Mouse (Mus musculus) hindbrain, embryonic 10.5 days (tissue): ENCODE measurements around the gene Rtn4r. TPM values are rescaled to one million over a fixed set of nuclear protein-coding genes. Genes with fewer than 3 reads are reported as not detected.

Experiments used
- DNase-seq: peaks from one replicate; pipeline ENCODE4 v3.0.0-alpha.2; 2017; ENCODE audit warnings: low spot score
- H3K27ac ChIP-seq: fragments of 300-500 bp; sonication (generic); 2 replicates; pipeline ENCODE4 v1.5.1; 2016; ENCODE audit warnings: mild to moderate bottlenecking, moderate library complexity
- H3K27me3 ChIP-seq: fragments of 300-500 bp; sonication (generic); 2 replicates; pipeline ENCODE4 v1.6.1; 2016; ENCODE audit warnings: mild to moderate bottlenecking; ENCODE audit not compliant: poor library complexity, insufficient read depth, severe bottlenecking
- H3K36me3 ChIP-seq: fragments of 300-500 bp; sonication (generic); 2 replicates; pipeline ENCODE4 v1.6.1; 2016; ENCODE audit warnings: mild to moderate bottlenecking, moderate library complexity
- H3K4me1 ChIP-seq: fragments of 300-500 bp; sonication (generic); replicated peaks from 2 replicates; pipeline ENCODE4 v1.6.1; 2016; ENCODE audit warnings: mild to moderate bottlenecking
- H3K4me3 ChIP-seq: fragments of 300-500 bp; sonication (generic); 2 replicates; pipeline ENCODE4 v1.5.1; 2016; ENCODE audit warnings: mild to moderate bottlenecking, moderate library complexity
- H3K9me3 ChIP-seq: fragments of 300-500 bp; sonication (generic); 2 replicates; pipeline ENCODE4 v1.6.1; 2016; ENCODE audit warnings: mild to moderate bottlenecking, moderate library complexity
- WGBS: fragments of 180-500 bp; shearing (Covaris S2); methylation state at CpG from one replicate; pipeline ENCODE4 v1.1.7; 2016; 5-methylcytosine and 5-hydroxymethylcytosine counted together
- polyA plus RNA-seq: library from polyadenylated mRNA; unstranded; fragments of >200 nt; fragmentation: Nextera tagmentation; extraction: Ambion mirVana; gene quantifications from 2 replicates; pipeline ENCODE4 v1.2.1, GENCODE M21; 2016

Gene Rtn4r
- polyA plus RNA-seq, 1 experiment from 2014 or later = 2.8 TPM

DNA sequence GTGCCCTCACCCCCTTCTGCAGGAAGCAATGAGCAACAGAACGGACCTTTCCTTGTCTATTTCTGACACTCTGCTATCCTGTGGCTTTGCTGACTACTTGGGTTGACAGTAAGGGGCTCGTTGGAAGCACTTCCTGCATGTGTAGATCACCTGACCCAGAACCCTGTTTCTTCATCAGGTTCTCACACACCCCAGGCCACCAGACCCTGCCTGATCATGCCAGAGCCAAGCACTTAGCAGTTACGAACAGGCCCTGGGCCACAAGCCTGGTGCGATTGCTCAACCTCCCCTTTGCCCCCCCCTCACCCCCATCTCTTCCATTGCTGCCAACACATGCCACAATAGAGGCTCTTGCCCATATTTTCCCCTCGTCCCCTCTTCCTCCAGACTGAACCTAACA lies 41.7 kb downstream of the Rtn4r start:
- H3K9me3 ChIP-seq = no peaks in the 10 kb centered on the region
- no peaks in the 10 kb centered on the region for H3K27me3 ChIP-seq
- DNase-seq = no peak
- no peaks in the 10 kb centered on the region for H3K36me3 ChIP-seq
- H3K4me3 ChIP-seq = no peak overlapping the region
- H3K27ac ChIP-seq = no peak overlapping the region
- peaks cover 33% of the 10 kb centered on the region for H3K4me1 ChIP-seq
- 82% methylated on average over 5 of the region's 5 CpGs for WGBS

DNA sequence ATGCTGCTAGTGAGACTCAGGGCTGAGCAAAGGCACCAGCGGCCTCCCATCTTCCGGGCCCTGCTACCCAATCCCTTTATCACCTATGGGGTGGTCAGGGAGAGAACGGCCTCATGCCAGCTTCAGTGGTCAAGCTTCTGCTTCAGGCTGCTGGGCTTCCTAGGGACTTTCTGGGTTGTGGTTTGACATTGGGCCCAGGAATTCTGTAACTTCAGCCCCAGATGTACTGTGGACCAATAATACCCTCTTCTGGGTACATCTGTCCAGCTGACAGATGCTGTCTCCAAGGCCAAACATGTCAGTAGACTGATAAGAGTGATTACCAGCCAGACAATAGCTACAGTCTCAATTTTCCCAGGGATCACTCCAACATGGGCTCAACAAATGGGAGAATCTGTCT lies 42.3 kb downstream of the Rtn4r start:
- 89% methylated on average over 3 of the region's 3 CpGs for WGBS
- Histone ChIP-seq H3K4me3 (no peak overlapping the region), H3K4me1 (peaks cover 28% of the 10 kb centered on the region), H3K27ac (no peak overlapping the region), H3K9me3 (no peaks in the 10 kb centered on the region), H3K36me3 (no peaks in the 10 kb centered on the region), H3K27me3 (no peaks in the 10 kb centered on the region)
- no peak for DNase-seq

DNA sequence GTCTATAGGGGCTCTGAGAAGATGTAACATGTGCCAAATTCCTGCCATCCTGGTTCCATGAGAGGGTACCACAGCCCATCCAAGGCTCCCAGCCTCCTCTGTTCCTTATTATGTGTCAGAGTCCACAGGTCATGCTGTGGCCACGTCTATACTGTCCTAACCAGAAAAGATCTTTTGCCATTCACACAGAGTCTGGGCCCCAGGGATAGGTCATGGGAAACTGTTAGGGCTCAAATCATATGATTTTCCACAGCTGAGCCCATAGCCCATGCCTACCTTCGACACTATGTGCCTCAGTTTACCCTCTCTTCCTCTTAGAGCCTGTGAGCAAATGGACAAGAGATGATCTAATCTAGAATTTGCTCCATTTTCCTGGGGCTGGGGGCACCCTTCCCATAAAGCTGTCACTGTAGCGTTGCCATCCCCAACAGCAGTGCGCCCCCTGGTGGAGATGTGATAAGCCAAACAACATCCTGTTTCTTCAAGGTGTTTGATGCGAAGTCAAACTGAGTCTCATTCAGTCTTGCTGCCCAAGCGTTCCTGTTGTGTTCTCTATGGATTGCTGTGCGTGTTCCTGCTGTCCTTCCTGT lies 44.9 kb downstream of the Rtn4r start:
- H3K27ac ChIP-seq = no peak overlapping the region
- H3K4me3 ChIP-seq = no peak overlapping the region
- peak; percentile 75 for DNase-seq
- H3K27me3 ChIP-seq = 0 out of 2 replicates have a peak, but pooled peaks cover 3% of the 10 kb centered on the region
- no peaks in the 10 kb centered on the region for H3K9me3 ChIP-seq
- no peaks in the 10 kb centered on the region for H3K36me3 ChIP-seq
- WGBS = 11% methylated on average over 7 of the region's 7 CpGs
- H3K4me1 ChIP-seq = peaks cover 22% of the 10 kb centered on the region

DNA sequence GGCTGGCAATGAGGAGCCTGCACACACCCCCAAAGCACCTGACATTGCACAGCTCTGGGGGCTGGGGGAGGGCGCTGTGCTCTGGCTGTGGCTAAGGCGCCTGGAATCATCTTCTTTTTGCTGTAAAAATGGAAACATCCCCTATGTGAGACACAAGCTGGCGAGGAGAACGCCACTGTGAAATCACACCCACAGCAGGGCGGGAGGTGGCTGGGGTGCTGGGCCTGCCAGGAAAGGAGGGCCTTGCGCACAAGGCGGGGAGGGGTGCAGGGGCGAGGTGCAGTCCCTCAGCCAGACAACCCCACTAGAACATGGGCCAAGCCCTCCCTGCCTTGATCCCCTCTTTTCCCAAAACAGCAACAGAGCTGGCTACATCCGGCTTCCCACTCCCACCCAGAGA lies 45.8 kb downstream of the Rtn4r start:
- peaks cover 18% of the 10 kb centered on the region for H3K4me1 ChIP-seq
- no peak for DNase-seq
- H3K36me3 ChIP-seq = no peaks in the 10 kb centered on the region
- H3K27ac ChIP-seq = no peak overlapping the region
- 79% methylated on average over 9 of the region's 9 CpGs for WGBS
- H3K27me3 ChIP-seq = 0 out of 2 replicates have a peak, but pooled peaks cover 3% of the 10 kb centered on the region
- H3K9me3 ChIP-seq = no peaks in the 10 kb centered on the region
- no peak overlapping the region for H3K4me3 ChIP-seq

DNA sequence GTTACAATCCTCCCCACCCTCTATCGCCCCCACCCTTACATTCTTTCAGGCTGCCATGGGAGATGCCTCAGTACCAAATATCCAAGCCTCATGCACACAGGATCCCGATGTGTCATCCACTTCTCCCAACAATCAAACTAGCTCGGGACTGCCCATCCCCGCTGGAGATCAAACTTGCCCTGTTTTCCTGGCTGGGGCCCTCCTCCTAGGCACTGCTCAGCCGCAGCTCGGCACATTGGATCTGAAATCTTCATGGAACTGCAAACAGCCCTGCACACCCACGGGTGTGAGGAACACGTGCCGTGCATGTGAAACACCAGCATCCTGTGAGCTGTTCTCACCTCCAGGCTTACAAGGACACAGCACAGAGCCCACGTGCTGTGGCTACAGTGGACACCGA lies 46.3 kb downstream of the Rtn4r start:
- H3K9me3 ChIP-seq = no peaks in the 10 kb centered on the region
- no peak overlapping the region for H3K4me3 ChIP-seq
- no peaks in the 10 kb centered on the region for H3K36me3 ChIP-seq
- 66% methylated on average over 11 of the region's 11 CpGs for WGBS
- 0 out of 2 replicates have a peak, but pooled peaks cover 3% of the 10 kb centered on the region for H3K27me3 ChIP-seq
- H3K27ac ChIP-seq = no peak overlapping the region
- no peak for DNase-seq
- H3K4me1 ChIP-seq = peaks cover 20% of the 10 kb centered on the region

DNA sequence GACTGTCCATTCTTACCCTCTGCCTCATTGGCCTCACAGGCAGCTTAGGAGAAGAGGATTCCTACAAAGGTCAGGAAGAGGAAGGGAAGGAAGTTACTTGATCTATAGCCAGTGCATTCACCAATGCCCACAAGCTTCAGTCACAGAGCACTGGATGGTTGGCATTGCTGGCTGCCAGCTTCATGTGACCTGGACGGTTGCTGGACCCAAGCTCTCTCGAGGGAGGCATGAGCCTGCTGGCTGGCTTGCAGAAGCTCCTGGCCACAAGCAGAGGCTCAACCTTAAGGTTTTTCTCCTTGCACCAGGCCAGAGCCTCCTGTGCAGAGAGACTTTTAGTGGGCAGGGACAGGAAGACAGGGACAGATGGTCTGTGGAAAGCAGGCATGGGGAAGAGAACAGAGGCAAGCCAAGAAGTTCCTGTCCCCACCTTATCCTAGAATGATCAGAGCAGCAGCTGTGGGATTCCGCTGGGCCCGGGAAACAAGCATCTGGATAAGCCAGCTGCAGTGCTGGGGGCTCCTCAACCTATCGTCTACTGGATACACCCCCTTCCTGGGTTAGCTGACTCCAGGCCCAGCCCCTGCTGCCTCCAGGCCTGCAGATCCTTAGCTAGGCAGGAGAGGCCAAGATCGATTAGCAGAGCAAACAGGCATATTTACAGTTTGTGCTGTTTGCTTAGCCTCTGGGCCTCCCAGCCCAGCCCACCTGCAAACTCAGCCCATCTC lies 48.5 kb downstream of the Rtn4r start:
- 0 out of 2 replicates have a peak, but pooled peaks cover 3% of the 10 kb centered on the region for H3K27me3 ChIP-seq
- DNase-seq = no peak
- WGBS = 59% methylated on average over 6 of the region's 6 CpGs

DNA sequence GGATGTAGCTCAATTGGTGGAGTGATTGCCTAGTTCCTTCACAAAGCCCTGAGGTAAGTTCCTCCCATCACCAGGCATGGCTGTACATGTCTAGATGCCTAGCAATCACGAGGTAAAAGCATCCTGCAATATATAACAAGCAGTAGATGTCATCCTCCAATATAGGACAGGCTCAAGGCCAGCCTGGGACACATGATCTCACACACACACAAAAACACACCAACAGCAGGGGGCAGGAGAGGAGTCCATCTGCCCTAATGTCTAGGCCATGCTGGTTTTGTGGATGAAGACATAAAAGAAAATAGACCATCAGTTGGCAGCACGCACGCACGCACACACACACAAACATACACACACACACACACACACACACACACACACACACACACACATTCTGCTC lies 49.3 kb downstream of the Rtn4r start:
- no peak for DNase-seq
- Histone ChIP-seq H3K9me3 (no peaks in the 10 kb centered on the region), H3K36me3 (no peaks in the 10 kb centered on the region), H3K4me3 (no peak overlapping the region), H3K27me3 (0 out of 2 replicates have a peak, but pooled peaks cover 3% of the 10 kb centered on the region), H3K4me1 (peaks cover 37% of the 10 kb centered on the region), H3K27ac (no peak overlapping the region)
- 91% methylated on average over 4 of the region's 4 CpGs for WGBS

More for the DNA sequence above, 48.5 kb downstream of the Rtn4r start:
- no peaks in the 10 kb centered on the region for H3K36me3 ChIP-seq
- no peaks in the 10 kb centered on the region for H3K9me3 ChIP-seq
- peaks cover 30% of the 10 kb centered on the region for H3K4me1 ChIP-seq
- no peak overlapping the region for H3K4me3 ChIP-seq
- H3K27ac ChIP-seq = no peak overlapping the region

DNA sequence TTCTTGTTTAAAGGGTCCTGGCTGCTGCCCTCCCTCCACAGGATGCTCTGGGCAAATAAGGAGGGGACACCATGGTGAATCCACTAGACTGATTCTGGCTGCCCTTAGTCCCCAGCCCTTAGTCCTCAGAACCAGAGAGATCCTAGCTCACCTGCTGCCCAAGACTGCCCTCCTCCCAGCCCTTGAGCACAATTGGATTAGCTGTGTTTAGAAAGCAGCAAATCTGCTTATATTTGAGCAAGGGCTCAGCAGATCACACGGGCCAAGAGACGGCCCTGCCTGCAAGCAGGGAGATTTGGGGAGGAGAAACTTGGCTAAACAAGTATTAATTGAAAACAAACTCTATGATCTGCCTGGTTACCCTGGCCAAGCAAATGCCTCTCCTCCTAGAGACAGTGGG lies 52.1 kb downstream of the Rtn4r start:
- WGBS = 60% methylated on average over 2 of the region's 2 CpGs
- DNase-seq = no peak
- Histone ChIP-seq H3K27ac (no peak overlapping the region), H3K36me3 (no peaks in the 10 kb centered on the region), H3K4me3 (no peak overlapping the region), H3K9me3 (no peaks in the 10 kb centered on the region), H3K4me1 (peaks cover 25% of the 10 kb centered on the region), H3K27me3 (0 out of 2 replicates have a peak, but pooled peaks cover 3% of the 10 kb centered on the region)

DNA sequence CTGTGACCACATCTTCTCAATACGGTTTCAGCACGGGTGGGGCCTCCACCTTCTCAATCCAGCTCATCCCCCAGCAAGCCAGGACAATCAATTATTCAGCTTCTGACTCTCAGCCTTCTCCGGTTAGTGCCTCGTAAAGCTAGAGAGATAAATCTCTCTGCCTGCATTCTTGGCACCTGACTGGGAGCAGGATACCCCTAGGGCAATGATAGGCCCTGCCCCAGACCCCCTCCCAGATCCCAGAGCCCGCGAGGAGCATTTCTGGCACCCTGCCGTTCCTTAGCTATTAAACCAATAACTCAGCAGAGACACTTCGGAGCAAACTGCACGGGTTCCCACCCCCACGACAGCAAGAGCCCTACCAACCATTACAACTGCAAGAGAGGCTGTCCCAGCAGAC lies 54.0 kb downstream of the Rtn4r start:
- Histone ChIP-seq H3K27ac (0 out of 2 replicates have a peak overlapping the region, but pooled peaks have one; percentile 14), H3K9me3 (no peaks in the 10 kb centered on the region), H3K27me3 (no peaks in the 10 kb centered on the region), H3K36me3 (no peaks in the 10 kb centered on the region), H3K4me3 (no peak overlapping the region), H3K4me1 (peaks cover 20% of the 10 kb centered on the region)
- 60% methylated on average over 10 of the region's 10 CpGs for WGBS
- no peak for DNase-seq

DNA sequence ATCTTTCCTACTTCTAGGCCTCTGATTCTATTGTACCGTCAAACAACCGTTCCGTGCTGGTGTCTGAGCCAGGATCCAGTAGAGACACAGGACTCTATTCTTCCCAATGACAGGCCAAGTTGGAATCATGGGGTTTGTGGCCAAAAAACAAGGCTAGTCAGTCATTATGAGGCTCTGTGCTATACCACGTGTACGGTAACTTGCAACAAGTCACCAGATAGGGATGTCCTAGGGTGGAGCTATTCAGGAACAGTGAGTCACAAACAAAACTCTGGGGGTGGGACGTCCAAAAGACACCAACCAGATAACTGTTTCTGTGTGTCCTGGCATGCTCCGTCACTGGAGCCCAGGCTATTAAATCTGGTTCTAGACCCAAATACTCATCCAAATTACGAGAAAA lies 55.3 kb downstream of the Rtn4r start:
- no peaks in the 10 kb centered on the region for H3K9me3 ChIP-seq
- H3K4me1 ChIP-seq = peaks cover 19% of the 10 kb centered on the region
- H3K36me3 ChIP-seq = no peaks in the 10 kb centered on the region
- H3K27me3 ChIP-seq = no peaks in the 10 kb centered on the region
- DNase-seq = no peak
- 83% methylated on average over 8 of the region's 8 CpGs for WGBS
- no peak overlapping the region for H3K4me3 ChIP-seq
- H3K27ac ChIP-seq = no peak overlapping the region

DNA sequence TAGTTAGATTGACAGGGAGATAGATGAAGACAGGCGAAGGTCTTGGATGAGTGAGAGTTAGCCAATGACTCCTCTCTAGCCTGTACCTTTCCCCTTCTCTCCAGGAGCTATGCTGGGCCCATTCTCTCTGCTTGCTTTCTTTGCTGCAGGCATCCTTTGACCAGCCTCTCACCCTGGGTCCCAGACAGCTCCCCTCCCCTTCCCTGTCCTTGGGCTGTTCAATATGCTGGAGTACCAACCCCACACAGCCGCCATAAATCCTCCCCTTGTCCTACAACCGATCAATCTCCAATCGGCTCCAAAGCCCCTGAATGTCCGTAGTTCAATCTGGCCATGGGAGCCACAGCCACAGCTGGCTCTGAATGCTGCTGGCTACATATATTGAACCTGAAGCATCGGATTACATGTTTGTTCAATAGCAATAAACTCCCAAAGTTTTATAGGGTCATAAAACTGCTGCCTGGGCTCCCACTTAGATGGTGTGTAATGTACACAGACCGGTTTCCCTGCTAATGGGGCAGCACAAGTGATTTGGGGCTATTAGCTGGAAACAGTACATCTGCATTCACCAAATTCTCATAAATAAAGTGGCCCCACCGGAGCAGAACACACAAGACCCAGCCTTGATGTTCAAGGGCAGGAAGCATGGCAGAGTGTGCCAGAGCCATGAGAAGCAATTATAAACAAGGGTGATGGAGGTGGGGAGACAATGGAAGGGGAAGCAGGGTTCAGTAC lies 58.4 kb downstream of the Rtn4r start:
- Histone ChIP-seq H3K4me1 (peaks cover 8% of the 10 kb centered on the region), H3K4me3 (no peak overlapping the region), H3K36me3 (no peaks in the 10 kb centered on the region), H3K27ac (no peak overlapping the region), H3K27me3 (no peaks in the 10 kb centered on the region), H3K9me3 (no peaks in the 10 kb centered on the region)
- no peak for DNase-seq
- 88% methylated on average over 8 of the region's 8 CpGs for WGBS

DNA sequence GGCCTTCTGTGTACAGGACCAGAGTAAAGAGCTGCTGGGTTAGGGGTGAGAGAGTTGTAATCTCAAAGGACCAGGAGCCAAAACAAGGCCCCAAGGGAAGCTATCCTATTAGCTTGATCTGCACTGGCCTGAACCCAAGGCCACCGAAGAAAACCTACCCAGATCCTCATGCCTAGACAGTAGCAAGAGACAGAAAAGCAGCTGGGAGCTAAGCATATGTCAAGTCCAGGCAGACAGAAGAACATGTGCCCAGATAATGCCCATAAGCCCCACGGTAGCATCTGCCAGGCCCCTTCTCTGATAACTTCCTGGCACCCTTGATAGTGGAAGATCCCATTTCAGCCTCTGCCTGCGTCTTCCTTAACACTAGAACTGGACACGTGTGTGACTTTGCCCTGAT lies 59.4 kb downstream of the Rtn4r start:
- DNase-seq = no peak
- H3K9me3 ChIP-seq = no peaks in the 10 kb centered on the region
- whole genome bisulfite sequencing = 87% methylated on average over 4 of the region's 4 CpGs
- no peak overlapping the region for H3K27ac ChIP-seq
- no peaks in the 10 kb centered on the region for H3K4me1 ChIP-seq
- H3K36me3 ChIP-seq = no peaks in the 10 kb centered on the region
- H3K27me3 ChIP-seq = no peaks in the 10 kb centered on the region
- no peak overlapping the region for H3K4me3 ChIP-seq

DNA sequence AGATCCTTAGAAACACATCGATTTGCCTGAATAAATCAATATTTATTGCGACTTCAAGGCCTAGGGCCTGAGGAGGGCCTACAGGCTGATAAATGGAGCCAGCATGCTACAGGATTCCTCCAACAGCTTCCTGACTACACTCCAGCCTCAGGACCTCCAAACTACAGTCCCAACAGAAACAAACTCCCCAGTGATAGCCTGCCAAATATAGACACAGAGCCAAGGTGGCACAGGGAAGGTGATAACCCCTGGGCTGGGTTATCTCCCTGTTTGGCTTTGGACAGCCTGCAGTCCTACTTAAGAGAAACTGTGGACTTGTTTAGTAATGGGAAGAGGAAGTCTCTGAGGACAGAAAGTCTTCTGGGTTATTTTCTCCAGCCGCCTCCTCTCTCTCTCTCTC lies 59.8 kb downstream of the Rtn4r start:
- Histone ChIP-seq H3K9me3 (no peaks in the 10 kb centered on the region), H3K4me3 (no peak overlapping the region)
- 91% methylated on average over 3 of the region's 3 CpGs for WGBS

More for the DNA sequence above, 59.8 kb downstream of the Rtn4r start:
- no peaks in the 10 kb centered on the region for H3K36me3 ChIP-seq
- no peak for DNase-seq
- H3K27ac ChIP-seq = no peak overlapping the region
- no peaks in the 10 kb centered on the region for H3K27me3 ChIP-seq
- H3K4me1 ChIP-seq = no peaks in the 10 kb centered on the region
